Mouse (Mus musculus): ENCODE results near the gene Gm4787. TPM values are rescaled to one million over a fixed set of nuclear protein-coding genes. Genes with fewer than 3 reads are reported as not detected.
"Not testable (repeated sequence)": the region's sequence is repeated elsewhere in the genome, so short reads cannot be mapped to it uniquely, and the experiment has no call there.

The Gm4787 gene
- polyA plus RNA-seq (2016; fragmentation: Nextera tagmentation; extraction: Ambion mirVana): 0.17 and 0.26 TPM in 2 replicates

DNA sequence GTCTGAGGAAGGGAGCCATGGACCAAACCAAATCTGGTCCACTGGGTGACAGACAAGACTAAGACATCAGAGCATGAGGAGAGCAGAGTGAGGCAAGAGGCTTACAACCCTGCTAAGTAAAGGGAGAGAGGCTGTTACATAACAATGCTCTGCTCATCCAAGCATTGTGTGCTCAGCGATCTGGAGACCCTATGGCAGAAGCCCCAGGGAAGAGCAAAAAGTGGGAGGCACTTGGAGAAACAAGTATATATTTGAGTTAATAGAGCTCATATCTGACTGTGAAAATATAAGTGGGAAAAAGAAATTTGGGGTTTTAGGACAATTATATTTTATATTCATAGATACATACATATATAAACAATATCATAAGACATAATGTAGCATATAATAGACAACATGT is at the start of gene Gm4787:
TSS of gene Gm4787 (minus strand) at position 101 of the 400 bp plus-strand sequence.
- H3K27ac ChIP-seq; H3K9ac ChIP-seq (replicated peaks); H3K4me1 ChIP-seq (replicated peaks); H3K27me3 ChIP-seq; H3K4me2 ChIP-seq; H3K4me3 ChIP-seq (replicated peaks); H3K9me3 ChIP-seq; H3K36me3 ChIP-seq; ATAC-seq (ENCODE audit: insufficient number of reproducible peaks, insufficient read depth, low FRiP score, low TSS enrichment, low read depth): not testable (repeated sequence)
- 88% methylated on average over 1 of the region's 1 CpGs for WGBS

GRCm38 (mm10) chr12:81421846-81422245 is 42.6 kb upstream of the Gm4787 start, which contains the start of gene Adam4:
Gene Adam4 (minus strand): TSS chr12:81421946.
- H3K4me3 ChIP-seq (replicated peaks): no peak within 1 kb of the TSS
- no peak within 1 kb of the TSS for H3K27ac ChIP-seq
- H3K27me3 ChIP-seq: no peaks in the 10 kb centered on the region
- H3K4me1 ChIP-seq (replicated peaks): no peaks in the 10 kb centered on the region
- H3K4me2 ChIP-seq: no peak within 1 kb of the TSS
- peaks cover 15% of the 10 kb centered on the region; the same call in 1 of the 2 replicates for H3K9me3 ChIP-seq
- peaks cover 18% of the 10 kb centered on the region; the same call in 1 of the 2 replicates for H3K36me3 ChIP-seq
- 92% methylated on average over 1 of the region's 1 CpGs for WGBS
- ATAC-seq (ENCODE audit: insufficient number of reproducible peaks, insufficient read depth, low FRiP score, low TSS enrichment, low read depth): no peak
- no peak within 1 kb of the TSS for H3K9ac ChIP-seq (replicated peaks)

- Histone ChIP-seq H3K4me2 (no peak overlapping the region), H3K4me1 (replicated peaks) (no peaks in the 10 kb centered on the region), H3K27me3 (no peaks in the 10 kb centered on the region), H3K4me3 (replicated peaks) (no peak overlapping the region), H3K9ac (replicated peaks) (no peak overlapping the region), H3K27ac (no peak overlapping the region), H3K9me3 (no peaks in the 10 kb centered on the region), H3K36me3 (no peaks in the 10 kb centered on the region)
- ATAC-seq (ENCODE audit: insufficient number of reproducible peaks, insufficient read depth, low FRiP score, low TSS enrichment, low read depth): no peak
- WGBS: 82% methylated on average over 3 of the region's 3 CpGs
Observed at GRCm38 (mm10) chr12:81413211-81413610, 33.9 kb upstream of the Gm4787 start.

- 93% methylated on average over 3 of the region's 3 CpGs for whole genome bisulfite sequencing
- Histone ChIP-seq H3K9ac (replicated peaks) (no peak overlapping the region), H3K9me3 (no peaks in the 10 kb centered on the region), H3K27me3 (no peaks in the 10 kb centered on the region), H3K4me3 (replicated peaks) (no peak overlapping the region), H3K4me2 (no peak overlapping the region), H3K27ac (no peak overlapping the region), H3K36me3 (no peaks in the 10 kb centered on the region), H3K4me1 (replicated peaks) (no peaks in the 10 kb centered on the region)
- no peak for ATAC-seq (ENCODE audit: insufficient number of reproducible peaks, insufficient read depth, low FRiP score, low TSS enrichment, low read depth)
Observed at GRCm38 (mm10) chr12:81408966-81409365, 29.7 kb upstream of the Gm4787 start.

DNA sequence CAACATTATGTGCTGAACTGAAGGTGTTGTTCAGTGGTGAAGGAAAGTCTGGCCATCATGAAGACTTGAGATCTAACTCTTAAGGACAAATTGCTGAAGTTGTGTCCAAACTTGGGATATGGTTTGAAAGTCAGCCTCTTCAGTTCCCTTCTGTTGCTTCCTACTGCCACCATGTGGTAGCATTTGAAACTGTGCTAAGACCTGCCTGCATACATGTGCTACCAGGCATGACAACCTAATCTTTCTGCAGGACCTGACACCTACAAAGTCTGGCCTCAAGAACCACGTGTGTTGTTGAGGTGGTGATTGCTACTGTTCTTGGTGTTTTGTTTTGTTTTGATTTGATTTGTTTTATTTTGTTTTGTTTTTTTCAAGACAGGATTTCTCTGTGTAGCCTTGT is 22.9 kb upstream of the Gm4787 start:
- 24% methylated on average over 1 of the region's 1 CpGs for WGBS
- Histone ChIP-seq H3K27ac (no peak overlapping the region), H3K4me2 (no peak overlapping the region), H3K9ac (replicated peaks) (no peak overlapping the region), H3K27me3 (no peaks in the 10 kb centered on the region), H3K36me3 (no peaks in the 10 kb centered on the region), H3K4me3 (replicated peaks) (no peak overlapping the region), H3K9me3 (no peaks in the 10 kb centered on the region), H3K4me1 (replicated peaks) (no peaks in the 10 kb centered on the region)
- no peak for ATAC-seq (ENCODE audit: insufficient number of reproducible peaks, insufficient read depth, low FRiP score, low TSS enrichment, low read depth)

DNA sequence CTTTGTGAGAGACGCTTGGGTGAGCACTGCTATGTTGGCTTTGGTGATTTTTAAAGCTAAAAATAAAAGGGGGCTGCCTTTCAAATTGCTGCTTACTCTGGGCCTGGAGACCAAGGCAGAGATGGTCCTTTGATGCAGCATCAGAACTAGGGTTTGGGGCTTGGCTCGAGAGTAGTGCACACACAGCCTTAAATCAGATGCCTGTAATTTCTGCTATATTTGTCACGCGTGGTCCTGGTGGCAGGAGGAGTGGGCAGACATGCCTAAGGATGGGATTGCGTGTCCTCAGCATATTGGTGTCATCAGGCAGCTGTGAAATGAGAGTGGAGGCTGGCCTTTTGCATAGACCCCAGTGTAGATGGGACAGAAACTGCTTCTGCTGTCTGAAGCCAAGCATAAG is 45.4 kb downstream of the Gm4787 start:
- 71% methylated on average over 5 of the region's 5 CpGs for WGBS
- no peak overlapping the region for H3K27ac ChIP-seq
- no peaks in the 10 kb centered on the region for H3K9me3 ChIP-seq
- H3K4me2 ChIP-seq: peak overlapping the region; percentile 98
- H3K27me3 ChIP-seq: peaks cover 45% of the 10 kb centered on the region
- H3K9ac ChIP-seq (replicated peaks): no peak overlapping the region
- H3K4me1 ChIP-seq (replicated peaks): peaks cover 13% of the 10 kb centered on the region; the same call in 1 of the 2 replicates
- H3K36me3 ChIP-seq: no peaks in the 10 kb centered on the region
- no peak for ATAC-seq (ENCODE audit: insufficient number of reproducible peaks, insufficient read depth, low FRiP score, low TSS enrichment, low read depth)
- peak overlapping the region; percentile 63; the same call in 1 of the 2 replicates for H3K4me3 ChIP-seq (replicated peaks)

DNA sequence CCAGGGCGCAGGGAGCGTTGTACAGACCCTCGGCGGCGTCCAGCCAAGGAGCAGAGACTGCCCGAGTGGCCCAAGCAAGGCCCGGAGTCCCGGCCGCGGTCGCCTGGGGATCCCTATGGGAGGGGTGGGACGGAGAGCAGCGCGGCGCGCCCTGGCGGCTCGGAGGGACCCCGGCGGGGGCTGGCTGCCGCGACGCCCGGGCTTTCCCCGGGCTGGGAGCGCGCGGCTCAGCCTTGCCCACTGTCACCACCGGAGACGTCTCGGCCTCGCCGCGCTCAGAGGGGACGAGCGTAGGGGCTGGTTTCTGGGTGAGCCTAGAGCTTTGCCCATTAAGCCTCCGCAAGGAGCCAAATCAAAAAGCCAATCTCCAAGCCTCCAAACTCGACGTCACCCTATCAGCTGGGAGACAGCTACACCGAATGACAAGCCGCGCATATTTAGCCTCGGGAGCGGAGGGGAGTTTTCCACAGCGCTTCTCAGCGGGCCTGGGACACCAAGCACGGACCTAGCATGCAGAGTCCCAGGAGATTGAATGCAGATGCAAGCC is 46.3 kb downstream of the Gm4787 start, which contains the start of gene Slc8a3:
TSS of gene Slc8a3 (minus strand) at position 306 of the 547 bp plus-strand sequence.
- peak within 1 kb of the TSS; percentile 98 for H3K4me2 ChIP-seq
- H3K27me3 ChIP-seq: peaks cover 45% of the 10 kb centered on the region
- ATAC-seq (ENCODE audit: insufficient number of reproducible peaks, insufficient read depth, low FRiP score, low TSS enrichment, low read depth): 0 out of 2 replicates have a peak, but pooled peaks have one; percentile 28
- H3K36me3 ChIP-seq: no peaks in the 10 kb centered on the region
- H3K9ac ChIP-seq (replicated peaks): peak within 1 kb of the TSS; percentile 71
- under 1% methylated on average over 44 of the region's 47 CpGs for WGBS
- peaks cover 13% of the 10 kb centered on the region; the same call in 1 of the 2 replicates for H3K4me1 ChIP-seq (replicated peaks)
- H3K9me3 ChIP-seq: no peaks in the 10 kb centered on the region
- peak within 1 kb of the TSS; percentile 63 for H3K4me3 ChIP-seq (replicated peaks)
- no peak within 1 kb of the TSS for H3K27ac ChIP-seq

DNA sequence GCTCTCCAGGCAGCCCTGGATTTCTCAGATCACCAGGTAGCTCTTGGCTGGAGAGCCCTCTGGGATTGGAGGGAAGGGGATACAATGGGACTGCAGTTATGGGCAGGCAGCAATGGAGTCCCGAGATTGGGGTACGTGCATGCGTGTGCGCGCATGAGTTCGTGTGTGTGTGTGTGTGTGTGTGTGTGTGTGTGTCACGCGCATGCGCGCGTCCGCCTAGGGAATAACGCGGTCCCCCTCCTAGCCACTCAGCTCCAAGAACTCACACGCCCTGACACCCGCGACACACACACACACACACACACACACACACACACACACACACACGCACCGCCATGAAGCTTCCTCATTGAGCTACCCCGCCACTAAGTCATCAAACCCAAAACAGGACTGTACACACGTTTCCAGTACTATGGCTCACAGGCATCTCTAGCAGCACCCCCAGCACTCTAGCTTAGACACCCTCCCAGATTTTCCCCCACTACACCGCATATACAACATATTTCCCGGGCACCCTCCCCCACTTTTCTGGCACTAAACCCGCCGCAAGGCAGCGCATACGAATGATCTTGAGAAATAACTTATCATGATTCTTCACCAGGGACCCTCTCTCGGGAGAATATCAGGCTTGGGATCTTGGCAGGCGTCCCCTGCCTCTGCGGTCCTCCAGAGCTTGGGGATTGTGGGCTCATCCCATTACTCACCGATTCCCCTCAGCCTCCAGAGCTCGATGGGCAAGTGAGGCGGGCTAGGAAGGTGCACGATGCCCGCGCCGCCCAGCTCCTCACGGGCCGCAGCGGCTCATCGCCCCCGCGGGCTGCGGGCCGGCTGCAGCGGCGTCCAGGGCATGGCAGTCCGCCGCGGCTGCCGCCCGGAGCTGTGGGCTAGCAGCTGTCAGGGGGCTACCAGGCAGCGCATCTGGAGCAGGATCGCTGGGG is 47.1 kb downstream of the Gm4787 start:
- 1% methylated on average over 47 of the region's 54 CpGs for WGBS
- H3K27me3 ChIP-seq: peaks cover 45% of the 10 kb centered on the region
- H3K4me3 ChIP-seq (replicated peaks): peak overlapping the region; percentile 63
- peak overlapping the region; percentile 71 for H3K9ac ChIP-seq (replicated peaks)
- peak overlapping the region; percentile 98 for H3K4me2 ChIP-seq
- peaks cover 13% of the 10 kb centered on the region; the same call in 1 of the 2 replicates for H3K4me1 ChIP-seq (replicated peaks)
- H3K9me3 ChIP-seq: no peaks in the 10 kb centered on the region
- H3K27ac ChIP-seq: no peak overlapping the region
- H3K36me3 ChIP-seq: no peaks in the 10 kb centered on the region
- peak; percentile 66; the same call in 1 of the 2 replicates for ATAC-seq (ENCODE audit: insufficient number of reproducible peaks, insufficient read depth, low FRiP score, low TSS enrichment, low read depth)

DNA sequence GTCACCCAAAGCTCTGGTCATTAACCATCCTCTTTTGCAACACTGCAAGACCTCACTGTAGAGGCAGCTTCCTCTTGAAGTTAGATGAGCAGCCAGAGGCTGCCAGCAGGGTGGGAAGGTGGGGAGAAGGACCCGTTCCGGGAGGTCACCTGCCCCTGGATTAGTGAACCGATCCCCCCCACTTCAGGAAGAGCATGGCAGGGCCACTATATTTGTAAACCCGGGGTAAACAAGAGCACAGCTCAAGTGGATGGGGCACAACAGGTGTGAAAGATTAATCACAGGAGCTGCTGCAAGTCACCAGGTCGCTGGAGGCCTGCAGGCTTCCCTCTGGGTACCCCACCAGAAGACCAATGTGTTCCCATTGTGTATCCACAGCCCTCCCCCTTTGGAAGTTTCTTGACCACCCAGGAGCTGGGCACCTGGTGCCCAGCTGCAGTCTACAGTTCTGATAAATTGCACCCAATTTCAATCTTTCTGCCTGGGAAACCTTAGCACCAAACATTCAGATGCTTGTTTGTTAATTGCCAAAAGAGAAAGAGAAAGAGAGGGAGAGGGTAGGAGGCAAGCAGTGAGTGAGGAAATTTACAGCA is 48.1 kb downstream of the Gm4787 start:
- H3K9ac ChIP-seq (replicated peaks): no peak overlapping the region

More for the DNA sequence above, 48.1 kb downstream of the Gm4787 start:
- no peak for ATAC-seq (ENCODE audit: insufficient number of reproducible peaks, insufficient read depth, low FRiP score, low TSS enrichment, low read depth)
- 25% methylated on average over 5 of the region's 5 CpGs for WGBS
- H3K4me3 ChIP-seq (replicated peaks): peak overlapping the region; percentile 63; the same call in 1 of the 2 replicates
- peaks cover 13% of the 10 kb centered on the region; the same call in 1 of the 2 replicates for H3K4me1 ChIP-seq (replicated peaks)
- no peaks in the 10 kb centered on the region for H3K9me3 ChIP-seq
- peaks cover 45% of the 10 kb centered on the region for H3K27me3 ChIP-seq
- H3K27ac ChIP-seq: no peak overlapping the region
- peak overlapping the region; percentile 98; the same call in 1 of the 2 replicates for H3K4me2 ChIP-seq
- no peaks in the 10 kb centered on the region for H3K36me3 ChIP-seq

All from limb, embryonic 12.5 days (tissue).